Mouse (Mus musculus) urinary bladder, postnatal 36 days (tissue): ENCODE results near the gene Gpr173.
A peak's percentile ranks its signal among the peaks of the same experiment; 100 is the strongest.
"Not testable (repeated sequence)": the region's sequence is repeated elsewhere in the genome, so short reads cannot be mapped to it uniquely, and the experiment has no call there.

Experiments
- DNase-seq, 2 experiments: peaks; one replicate each; pipeline ENCODE4 v3.0.0; 2022; ENCODE audit warnings: low spot score in 2 of 2, mixed read lengths in 1 of 2

Gpr173 gene

DNA sequence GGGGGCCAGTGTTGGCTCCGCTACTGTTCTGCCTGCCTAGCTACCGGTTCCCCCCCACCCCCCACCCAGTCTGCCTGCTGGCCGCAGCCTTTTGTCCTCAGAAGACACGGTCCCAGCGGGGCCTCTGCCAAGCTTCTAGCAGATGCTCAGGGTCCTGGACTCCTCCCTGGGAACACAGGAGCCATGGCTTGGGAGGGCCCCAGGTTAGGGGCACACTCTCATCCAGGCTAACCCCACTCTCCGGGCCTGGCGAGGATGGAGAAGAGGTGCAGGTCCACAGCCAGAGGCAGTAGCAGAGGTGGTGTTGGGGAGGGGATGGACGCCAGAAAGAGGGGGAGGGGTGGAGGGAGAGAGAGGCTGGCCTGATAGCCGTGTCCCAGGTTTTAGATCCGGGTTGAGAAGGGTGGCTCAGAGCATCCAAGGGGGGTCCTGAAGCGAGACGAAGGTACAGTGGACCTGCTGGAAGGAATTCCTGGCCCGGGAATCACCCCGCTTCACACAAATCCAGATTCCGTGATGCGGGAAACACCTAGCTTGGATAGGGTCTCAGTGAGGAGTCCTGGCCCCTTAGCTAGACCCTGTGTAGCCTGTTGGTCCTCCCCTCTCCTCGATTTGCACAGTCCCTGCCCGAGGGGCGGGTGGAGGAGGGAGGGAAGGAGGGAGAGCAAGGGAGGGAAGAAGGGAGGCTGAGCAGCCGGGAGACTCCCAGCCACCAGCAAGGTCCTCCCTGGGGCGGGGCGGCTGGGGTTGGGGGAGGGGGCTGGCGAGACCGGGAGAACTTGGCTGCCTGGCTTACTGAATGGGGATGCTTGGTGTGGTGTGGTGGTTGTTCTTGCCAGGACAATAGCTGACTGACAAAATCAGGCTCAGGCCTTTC, at the start of gene Gpr173:
Gene Gpr173, minus strand, starts transcription at position 308 of the 877 bp plus-strand sequence.
- DNase-seq, result peak in 1 of 2 experiments; percentile 13

GRCm38 (mm10) chrX:152403251-152403650, 34.7 kb upstream of the Gpr173 start:
- DNase-seq, result no peak

GRCm38 (mm10) chrX:152400096-152400495, 31.6 kb upstream of the Gpr173 start:
- no peak for DNase-seq

DNA sequence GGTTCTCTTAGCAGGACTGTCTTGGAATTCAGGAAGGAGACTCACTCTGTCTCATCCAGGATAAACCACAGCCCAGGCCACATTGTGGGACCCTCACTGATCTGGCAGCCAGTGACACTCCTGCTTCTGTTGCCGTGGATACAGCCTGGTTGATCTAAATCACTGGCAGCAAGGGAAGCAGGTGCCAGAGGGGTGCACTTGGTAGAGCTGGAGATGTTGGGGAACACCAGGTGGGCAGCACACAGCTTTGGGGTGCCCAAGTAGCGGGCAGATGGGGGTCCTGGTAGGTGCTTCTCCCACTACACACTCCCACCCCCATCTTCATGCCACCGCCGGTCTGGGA, 479 bp downstream of the Gpr173 start:
- DNase-seq, result no peak

DNA sequence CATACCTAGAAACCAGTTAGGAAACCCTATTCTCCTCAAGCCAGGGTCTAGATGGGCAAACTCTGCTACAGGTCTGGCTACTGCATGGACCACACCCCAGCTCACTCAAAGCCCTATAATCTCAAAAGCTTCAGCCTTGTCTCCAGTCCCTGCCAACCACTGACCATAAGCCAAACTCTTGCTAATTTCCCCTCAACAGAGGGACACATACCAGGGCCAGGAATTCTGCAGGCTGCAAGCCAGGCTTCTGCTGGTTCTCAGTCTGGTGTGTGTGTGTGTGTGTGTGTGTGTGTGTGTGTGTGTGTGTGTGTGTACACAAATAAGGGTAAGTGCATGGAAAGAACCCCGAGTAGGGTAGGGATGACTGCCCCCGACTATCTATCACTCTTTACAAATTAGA, 2.1 kb downstream of the Gpr173 start:
- no peak for DNase-seq

GRCm38 (mm10) chrX:152352553-152353153, 15.9 kb downstream of the Gpr173 start:
- DNase-seq, result no peak

- no peak for DNase-seq
Measured at GRCm38 (mm10) chrX:152347041-152347440, 21.5 kb downstream of the Gpr173 start.

DNA sequence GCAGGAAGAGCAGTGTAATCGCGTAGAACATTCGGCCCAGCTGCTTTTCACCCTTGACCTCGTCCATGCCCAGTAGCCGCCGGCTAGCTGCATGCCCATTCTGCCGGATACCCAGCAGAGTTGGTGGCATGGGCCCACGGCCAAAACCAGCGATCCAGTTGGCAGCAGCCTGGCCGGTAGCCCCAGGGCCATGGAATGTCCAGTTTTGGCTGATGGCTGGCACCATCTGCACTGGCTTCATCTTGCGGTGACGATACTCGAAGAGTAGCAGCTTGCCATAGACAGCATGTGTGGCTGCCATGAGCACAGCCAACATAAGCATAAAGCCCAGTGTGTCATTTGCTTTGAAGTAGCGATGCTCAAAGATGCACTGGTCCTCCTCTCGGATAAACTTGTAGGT, 21.9 kb downstream of the Gpr173 start:
- DNase-seq, result no peak

GRCm38 (mm10) chrX:152342903-152343302, 25.6 kb downstream of the Gpr173 start:
- DNase-seq, result no peak

DNA sequence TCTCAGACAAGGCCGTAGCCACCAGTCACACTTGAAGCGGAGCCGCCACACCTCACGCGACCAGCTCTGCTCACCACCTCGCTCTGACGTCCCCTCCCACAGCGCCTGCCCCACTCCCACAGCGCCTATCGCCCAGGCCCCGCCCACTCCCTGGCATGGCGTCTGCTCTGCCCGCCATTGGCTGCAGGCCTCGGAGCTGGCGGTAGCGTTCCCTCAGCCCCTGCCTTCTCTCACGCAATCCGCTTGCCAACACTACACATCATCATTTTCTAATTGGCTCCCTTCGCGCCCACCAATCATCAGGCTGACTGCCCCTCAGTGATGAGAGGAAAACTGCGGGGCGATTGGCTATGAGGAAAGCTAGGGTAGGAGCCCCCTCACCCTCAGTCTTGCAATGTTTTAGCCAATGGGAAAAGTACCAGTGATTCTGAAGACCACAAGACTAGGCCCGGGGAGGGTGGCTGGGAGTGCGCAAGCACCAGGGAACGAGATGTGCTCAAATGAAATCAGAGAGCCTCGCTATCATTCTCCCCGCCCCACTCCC, 26.1 kb downstream of the Gpr173 start, which contains the start of gene Tspyl2:
Gene Tspyl2, minus strand, starts transcription at position 68 of the 544 bp plus-strand sequence.
- DNase-seq, result peak; percentile 79 to 91

GRCm38 (mm10) chrX:152341496-152341895, 27.0 kb downstream of the Gpr173 start:
- no peak for DNase-seq

DNA sequence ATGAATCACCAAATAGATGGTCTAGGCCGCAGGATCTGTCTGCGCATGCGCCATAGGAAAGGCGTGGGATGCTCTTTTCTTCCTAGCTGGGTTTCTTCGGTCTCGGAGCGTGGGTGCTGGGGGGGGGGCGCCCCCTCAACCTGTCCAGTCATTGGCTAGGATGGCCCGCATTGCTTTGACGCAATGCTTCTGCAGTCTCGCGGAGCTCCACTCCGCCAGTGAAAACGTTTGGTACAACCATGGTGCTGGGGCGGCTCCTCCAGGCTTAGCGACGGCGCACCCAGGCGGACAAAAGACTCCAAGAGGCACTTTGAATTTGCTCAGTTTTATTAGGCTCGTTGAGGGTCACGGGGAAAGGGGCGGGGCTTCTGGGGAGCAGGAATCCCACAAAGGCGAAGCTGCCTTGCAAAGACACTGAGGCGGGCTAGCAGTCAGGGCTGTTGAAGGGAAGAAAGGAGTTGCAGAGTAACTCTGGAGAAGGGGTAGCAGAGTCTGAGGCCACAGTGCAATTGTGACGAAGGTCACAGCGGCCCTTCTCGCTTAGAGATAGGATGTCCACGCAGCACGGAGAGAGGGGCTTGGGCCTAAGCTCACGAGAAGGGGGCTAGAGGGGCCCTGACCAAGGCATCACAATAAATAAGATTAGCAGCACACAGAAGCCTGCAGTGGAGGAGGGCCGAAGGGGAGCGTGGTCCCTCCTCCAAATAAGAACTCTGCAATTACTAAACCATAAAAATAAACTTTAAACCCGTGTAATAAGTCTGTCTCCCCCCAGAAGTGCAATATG, 31.8 kb downstream of the Gpr173 start:
- peak; percentile 79 to 90 for DNase-seq

DNA sequence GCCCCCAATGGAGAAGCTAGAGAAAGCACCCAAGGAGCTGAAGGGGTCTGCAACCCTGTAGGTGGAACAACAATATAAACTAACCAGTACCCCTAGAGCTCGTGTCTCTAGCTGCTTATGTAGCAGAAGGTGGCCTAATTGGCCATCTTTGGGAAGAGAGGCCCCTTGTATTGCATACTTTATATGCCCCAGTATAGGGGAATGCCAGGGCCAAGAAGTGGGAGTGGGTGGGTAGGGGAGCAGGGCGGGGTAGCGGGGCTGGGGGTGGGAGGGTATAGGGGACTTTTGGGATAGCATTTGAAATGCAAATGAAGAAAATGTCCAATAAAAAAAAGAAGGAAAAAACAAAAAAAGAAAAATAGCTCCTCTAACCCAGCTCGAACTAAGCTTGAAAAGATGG, 32.4 kb downstream of the Gpr173 start:
- DNase-seq, result not testable (repeated sequence)

DNA sequence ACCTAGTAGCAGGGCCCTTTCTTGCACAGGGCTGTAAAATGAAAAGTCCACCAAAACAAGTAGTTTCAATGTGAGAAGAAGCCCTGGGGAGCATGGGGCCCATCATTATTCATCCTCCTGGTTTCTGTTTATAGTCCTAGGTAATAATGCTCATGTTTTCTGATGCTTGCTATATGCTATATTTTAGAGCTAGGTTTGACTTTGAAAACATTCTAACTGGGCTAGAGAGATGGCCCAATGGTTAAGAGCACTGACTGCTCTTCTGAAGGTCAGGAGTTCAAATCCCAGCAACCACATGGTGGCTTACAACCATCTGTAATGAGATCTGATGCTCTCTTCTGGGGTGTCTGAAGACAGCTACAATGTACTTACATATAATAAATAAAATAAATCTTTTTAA, 39.1 kb downstream of the Gpr173 start:
- not testable (repeated sequence) for DNase-seq

GRCm38 (mm10) chrX:152327689-152328052, 40.8 kb downstream of the Gpr173 start:
- no peak for DNase-seq

GRCm38 (mm10) chrX:152326996-152327688, 41.4 kb downstream of the Gpr173 start, which contains the start of gene Kantr:
Kantr (minus strand) TSS chrX:152327495.
- peak; percentile 45 to 78 for DNase-seq

GRCm38 (mm10) chrX:152323584-152323983, 44.9 kb downstream of the Gpr173 start:
- DNase-seq, result no peak

DNA sequence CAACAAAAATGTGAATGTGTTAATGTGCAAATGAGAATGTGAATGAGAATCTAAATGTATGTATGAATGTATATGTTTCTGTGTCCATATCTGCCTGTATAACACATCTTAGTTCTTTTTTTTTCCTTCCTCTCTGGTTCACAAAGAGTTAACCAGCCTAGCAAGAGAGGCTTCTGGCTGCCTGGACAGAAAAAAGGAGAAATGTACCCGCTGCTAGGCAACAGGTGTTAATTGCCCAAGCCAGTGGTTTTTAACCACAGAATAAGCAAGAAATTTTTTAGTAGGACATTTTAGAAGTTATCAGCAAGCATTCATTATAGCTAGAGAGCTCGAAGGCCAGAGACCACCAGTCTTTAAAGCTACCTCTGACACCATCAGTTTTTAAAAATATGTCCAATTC, 45.7 kb downstream of the Gpr173 start:
- DNase-seq, result no peak

DNA sequence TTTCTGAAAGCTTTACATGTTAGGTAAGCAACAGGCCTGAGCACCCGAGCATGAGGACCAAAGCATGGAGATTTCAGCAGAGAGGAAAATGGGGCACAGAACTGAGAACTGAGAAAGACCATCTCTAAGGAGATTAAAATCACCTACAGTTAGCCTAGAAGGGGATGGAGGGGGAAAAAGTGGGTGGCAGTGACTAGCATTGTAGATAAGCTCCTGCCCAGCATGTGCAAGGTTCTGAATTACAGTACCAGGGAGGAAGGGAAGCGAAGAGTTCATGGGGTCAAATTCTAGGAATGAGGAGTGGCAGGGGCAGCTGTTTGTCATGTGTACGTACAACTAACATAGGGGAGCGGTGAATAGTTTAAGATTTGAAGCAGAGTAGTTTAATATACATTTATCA, 48.0 kb downstream of the Gpr173 start:
- no peak for DNase-seq

DNA sequence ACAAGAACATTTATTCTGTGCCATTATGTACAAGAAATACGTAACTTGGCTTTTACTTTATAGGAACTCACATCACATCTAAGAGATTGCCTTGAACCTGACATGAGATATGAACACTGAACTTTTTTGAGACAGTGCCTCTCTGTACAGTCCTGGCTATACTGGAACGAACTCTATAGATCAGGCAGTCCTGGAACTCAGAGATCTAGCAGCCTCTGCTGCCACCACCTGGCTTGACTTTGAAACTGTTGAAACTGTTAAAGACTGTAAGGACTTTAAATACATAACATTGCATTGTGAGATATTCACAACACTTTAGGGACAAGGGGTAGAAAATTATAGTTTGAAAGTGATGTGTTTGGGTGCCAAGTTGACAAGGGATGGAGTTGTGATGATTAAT, 60.6 kb downstream of the Gpr173 start:
- peak in 1 of 2 experiments; percentile 17 for DNase-seq

- no peak for DNase-seq
Measured at GRCm38 (mm10) chrX:152307371-152307770, 61.1 kb downstream of the Gpr173 start.
